Mouse (Mus musculus) adrenal gland, postnatal 25 days (tissue): ENCODE results near the gene Ctcfl. TPM values are rescaled to one million over a fixed set of nuclear protein-coding genes. Genes with fewer than 3 reads are reported as not detected.
"Not testable (repeated sequence)": the region's sequence is repeated elsewhere in the genome, so short reads cannot be mapped to it uniquely, and the experiment has no call there.

ENCODE experiments used
- DNase-seq: peaks from one replicate; pipeline ENCODE4 v3.0.0; 2021; ENCODE audit warnings: mixed read lengths
- total RNA-seq: library from RNA; stranded (reverse); gene quantifications from 2 replicates; pipeline ENCODE4 v1.2.3, GENCODE M21; 2021

The Ctcfl gene
- total RNA-seq, 1 experiment from 2014 or later, result 0.09 TPM

DNA sequence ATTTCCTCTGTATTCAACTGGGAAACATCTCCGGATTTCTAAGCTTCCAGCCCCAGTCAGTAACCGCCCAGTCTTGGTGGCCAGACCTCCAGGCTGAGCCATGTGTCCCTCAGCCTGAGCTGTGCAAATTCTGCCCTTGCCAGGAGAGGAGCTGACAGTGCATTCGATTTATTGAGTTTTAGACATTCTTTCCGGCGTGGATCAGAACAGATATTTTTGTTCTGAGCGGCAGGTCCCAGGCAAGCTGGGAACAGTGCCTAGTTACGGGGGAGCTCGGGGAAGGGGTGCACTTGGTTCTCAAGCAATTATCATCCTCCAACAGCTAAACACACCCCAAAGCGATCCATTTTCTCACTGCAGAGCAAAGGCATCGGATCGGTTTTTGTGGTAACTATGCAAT lies 24.3 kb upstream of the Ctcfl start:
- DNase-seq, result peak; percentile 26

DNA sequence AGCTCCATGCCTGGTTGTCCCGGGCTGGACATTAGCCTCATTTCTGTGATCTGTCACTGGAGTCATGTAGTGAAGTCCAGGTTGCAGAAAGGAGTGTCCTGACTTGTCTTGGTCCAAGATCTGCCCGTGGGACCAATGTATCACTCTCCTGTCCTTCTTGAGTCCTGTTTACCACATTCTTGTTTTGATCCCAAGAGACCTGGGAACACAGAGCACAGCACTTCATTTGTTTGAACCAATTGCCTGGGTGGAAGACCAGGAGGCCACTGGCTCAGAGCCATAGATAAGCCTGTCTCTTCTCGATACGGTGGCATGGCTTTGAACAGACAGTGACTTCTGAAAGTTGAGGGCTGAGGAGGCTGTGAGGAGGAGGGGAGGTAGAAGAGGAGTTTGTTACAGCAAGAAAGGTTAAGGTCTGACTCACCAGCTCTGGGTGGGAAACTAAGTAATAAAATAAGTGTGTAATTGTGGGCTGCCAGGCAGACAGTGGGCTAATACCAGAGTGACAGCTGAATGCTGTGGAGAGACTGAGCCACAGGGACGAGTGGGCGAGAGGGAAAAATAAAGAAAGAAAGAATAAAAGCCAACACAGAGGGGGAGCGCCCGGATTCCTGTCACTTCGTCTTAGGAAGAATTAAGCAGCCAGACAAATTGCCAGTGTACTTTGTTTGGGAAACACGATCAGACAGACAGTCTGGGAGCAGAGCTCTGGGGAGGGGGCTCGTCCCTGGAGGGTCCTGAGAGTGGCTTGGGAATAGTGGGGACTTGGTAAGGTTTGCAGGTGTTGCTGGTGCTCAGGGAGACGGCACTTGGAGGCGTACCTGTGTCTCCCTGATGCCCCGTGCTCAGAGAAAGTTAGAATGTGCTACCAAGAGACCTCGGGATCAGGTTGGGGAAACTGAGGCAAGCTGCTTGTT lies 19.3 kb upstream of the Ctcfl start:
- DNase-seq, result no peak

DNA sequence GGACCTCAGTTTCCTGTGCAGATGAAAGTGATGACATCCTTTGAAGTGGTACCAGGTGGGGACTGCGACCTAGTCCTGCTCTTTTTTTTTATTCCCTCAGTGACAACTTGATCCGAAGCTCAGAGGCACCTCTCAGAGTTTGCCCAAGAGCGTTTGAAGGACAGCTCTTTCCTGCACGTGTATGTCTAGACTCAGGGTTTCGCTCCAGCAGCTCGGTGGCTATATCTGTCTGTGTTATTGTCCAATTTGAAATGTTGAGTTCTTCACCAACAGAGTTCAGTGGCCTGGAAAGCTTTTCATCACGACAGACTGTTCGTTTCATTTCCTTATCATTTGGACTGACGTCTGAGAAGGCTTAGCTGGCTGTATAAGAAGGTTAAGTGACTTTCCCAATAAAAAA lies 15.4 kb upstream of the Ctcfl start:
- DNase-seq, result no peak

DNA sequence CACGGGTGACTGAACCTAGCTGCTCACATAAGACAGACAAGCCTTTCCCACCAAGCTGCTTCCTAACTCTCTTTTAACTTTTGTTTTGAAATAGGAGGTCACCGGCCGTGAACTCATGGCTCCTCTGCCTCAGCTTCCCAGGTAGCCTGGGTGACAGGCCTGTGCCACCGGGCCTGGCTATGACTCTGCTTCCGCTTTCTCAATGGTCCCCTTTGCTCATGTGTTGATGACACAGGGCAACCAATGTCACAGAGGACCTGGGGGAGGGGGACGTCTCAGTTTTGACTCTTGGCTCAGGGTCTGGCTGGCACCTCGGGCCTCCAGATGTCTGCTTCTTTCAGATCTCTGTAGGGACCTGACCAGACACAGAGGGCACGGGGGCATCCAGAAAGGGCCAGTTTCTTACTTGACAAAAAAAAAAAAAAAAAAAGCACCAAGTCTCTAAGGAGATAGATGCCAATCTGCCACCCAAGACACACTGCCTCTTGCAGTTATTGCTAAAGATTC lies 13.5 kb upstream of the Ctcfl start:
- DNase-seq, result peak; percentile 35

DNA sequence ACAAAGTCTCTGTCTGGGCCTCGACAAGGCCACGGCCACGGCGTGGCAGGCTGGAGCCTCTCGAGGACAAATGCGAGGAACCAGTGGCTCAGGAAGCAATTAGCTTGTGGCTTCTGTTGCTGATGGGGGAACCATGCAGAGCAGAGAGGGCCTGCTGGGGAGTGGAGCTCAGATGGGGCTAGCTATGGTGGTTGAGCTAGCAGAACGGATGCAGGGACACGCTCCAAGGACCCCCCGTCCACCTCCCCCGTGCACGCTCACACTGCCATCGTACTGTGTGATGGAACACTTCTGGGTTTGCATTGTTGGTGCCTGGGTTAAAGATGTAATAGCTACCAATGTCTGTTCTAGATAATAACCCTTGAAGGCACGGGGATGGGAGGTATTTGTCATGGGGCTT lies 12.9 kb upstream of the Ctcfl start:
- DNase-seq, result no peak

DNA sequence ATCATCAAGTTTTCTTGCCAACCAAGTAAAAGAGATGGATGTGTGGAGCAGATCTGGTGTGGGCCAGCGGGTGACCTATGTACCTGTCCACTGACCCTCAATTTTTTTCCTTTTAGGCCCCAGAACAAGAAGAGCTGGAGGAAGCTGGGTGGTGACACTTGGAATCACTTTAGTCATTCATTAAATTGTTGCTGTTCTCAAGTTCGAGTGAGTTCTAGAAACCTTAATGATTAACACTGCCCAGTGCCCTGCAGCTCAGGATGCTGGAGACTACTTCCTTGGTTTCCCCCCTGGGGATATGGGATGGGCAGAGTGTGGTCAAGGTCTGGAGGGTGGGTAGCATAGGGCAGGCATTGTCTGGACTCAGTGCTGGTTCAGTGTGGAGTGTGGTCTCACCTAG lies 9.8 kb upstream of the Ctcfl start:
- no peak for DNase-seq

DNA sequence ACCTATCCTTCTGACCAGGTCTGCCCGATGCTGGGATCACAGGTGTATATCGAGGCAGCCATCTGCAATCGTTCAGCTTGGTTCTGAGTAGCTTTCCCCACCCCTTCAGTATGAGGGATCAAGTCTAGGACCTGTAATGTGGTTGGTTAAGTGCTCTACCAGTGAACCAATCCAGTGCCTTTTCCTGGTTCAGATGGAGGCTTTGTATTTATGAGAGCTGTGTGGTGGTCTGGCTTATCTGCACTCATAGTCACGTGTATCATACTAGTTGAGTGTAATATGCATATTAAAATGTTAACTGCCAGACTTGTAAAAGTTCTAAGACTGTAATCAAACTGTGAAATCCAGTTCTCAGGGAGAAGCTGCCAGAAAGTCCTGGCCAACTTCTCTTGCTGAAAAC lies 7.1 kb upstream of the Ctcfl start:
- no peak for DNase-seq

DNA sequence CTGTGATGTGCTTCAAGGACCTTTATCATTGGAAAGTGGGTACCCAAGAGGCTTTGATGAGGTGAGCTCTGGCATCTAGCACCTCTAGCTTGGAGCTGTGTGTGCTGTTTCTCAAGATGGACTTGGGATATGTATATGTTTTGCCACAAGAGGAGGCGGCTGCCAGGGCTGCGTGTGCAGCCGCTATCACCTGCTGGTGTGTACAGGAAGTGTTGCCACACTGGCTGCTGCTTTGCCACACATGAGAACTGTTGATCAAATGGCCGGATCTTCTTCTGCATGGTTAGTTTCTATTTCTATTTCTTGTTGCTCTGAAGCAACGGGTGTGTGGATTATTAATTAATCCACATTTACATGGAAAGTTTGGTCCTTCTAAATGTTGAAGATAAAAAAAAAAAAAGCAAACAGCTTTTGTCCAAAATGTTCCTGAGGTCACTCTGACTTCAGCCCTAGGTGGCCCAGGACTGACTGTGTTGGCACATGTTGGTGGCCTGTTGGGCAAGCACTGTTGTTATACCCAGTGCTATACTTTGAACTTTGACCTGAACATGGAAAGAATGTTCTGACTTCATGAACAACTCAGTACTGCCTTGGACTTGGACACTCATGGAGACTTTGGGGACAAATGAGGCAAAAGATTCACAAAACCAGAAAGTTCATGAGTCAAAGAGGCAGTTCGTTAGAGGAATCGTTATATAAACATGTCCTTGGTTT lies 4.9 kb upstream of the Ctcfl start:
- DNase-seq, result no peak

DNA sequence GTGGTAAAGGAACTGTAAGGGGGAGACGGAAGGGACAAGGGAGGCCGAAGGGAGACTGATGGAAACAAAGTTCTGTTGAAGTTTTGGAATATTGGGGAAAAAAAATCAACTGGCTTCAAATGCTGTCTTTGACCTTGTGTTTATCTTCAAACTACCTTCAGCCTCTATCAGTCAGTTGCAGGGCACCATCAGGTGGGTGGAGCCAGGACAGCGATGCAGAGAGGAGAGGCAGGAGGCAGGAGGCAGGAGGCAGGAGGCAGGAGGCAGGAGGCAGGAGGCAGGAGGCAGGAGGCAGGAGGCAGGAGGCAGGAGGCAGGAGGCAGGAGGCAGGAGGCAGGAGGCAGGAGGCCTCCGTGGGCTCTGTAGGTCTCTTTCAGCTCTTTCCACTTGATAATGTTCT lies 792 bp upstream of the Ctcfl start:
- not testable (repeated sequence) for DNase-seq

DNA sequence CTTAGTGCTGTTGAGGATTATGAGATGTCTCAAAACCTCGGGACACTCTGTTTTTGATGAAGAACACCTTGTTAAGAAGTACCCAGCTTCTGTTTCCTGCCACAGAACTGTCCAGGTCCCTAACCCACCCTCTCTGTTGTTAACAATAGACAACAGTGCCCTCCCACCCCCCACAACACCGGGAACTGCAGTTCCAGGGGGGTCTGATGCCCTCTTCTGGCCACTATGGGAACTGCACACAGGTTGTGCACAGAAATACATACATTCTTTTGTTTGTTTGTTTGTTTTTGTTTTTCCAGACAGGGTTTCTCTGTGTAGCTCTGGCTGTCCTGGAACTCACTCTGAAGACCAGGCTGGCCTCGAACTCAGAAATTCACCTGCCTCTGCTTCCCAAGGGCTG lies 5.5 kb downstream of the Ctcfl start:
- DNase-seq, result not testable (repeated sequence)

DNA sequence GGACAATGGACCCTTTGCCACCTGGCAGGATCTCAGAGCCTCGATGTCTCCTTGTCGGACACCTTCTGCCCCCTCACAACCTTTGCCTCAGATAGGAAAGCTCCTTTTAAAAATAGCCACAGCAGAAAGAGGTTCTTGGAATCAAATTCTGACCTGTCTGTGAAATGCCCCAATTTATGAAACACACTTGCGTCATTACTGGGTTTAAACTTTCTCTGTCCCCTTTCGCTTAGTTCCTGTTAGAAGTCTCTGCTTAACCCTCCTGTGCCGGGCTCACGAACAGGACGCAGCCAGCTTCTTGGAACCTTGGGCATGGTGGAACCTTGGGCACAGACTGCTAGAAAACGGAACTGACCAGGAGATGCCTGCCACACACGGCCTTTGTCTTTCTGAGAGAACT lies 8.8 kb downstream of the Ctcfl start:
- DNase-seq, result no peak

DNA sequence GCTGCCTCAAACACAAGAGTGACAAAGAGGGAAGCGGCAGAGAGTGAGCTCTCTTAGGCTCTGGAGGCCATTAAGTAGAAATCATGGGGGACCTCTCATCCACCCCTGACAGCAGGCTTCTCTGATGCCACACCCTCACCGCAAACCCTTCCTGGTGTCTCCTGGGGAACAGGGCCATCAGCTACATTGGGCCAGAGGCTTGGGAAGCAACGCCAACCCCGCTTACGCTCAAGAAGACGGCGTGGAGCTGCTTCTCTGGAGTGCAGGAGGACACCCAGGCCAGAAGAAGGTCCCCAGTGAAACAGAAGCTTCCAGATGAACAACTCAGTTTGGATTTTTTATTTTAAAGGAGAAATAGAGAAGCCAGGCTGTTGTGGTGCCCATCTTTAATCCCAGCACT lies 9.8 kb downstream of the Ctcfl start:
- DNase-seq, result no peak

DNA sequence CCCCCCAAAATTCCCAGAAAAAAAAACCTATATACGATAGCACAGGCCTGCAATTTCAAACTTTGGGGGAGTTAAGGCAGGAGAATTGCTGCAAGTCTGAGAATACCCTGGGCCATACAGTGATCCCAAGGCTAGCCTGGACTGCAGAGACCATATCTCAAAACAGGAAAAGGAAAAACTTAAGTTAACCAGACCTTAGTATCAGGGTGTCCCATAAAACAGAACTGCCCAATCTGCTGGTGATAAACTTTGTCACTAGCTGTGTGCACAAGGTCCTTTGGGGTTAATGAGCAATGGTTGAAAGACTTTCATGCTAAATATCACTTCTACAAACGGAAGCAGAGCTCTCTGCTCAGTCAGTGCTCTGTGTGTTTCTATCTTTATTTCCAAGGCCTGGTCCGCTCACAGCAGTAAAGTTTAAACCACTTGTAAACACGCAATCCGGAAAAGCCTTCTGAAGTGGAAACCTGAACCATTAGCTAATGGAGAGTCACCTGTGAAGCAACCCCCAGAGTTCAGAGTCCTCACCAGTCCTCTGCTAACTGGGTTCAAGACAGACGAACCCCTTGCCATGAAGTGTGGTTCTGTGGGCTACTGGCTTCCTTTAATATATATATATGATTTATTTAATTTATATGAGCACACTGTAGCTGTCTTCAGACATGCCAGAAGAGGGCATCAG lies 10.7 kb downstream of the Ctcfl start:
- no peak for DNase-seq

DNA sequence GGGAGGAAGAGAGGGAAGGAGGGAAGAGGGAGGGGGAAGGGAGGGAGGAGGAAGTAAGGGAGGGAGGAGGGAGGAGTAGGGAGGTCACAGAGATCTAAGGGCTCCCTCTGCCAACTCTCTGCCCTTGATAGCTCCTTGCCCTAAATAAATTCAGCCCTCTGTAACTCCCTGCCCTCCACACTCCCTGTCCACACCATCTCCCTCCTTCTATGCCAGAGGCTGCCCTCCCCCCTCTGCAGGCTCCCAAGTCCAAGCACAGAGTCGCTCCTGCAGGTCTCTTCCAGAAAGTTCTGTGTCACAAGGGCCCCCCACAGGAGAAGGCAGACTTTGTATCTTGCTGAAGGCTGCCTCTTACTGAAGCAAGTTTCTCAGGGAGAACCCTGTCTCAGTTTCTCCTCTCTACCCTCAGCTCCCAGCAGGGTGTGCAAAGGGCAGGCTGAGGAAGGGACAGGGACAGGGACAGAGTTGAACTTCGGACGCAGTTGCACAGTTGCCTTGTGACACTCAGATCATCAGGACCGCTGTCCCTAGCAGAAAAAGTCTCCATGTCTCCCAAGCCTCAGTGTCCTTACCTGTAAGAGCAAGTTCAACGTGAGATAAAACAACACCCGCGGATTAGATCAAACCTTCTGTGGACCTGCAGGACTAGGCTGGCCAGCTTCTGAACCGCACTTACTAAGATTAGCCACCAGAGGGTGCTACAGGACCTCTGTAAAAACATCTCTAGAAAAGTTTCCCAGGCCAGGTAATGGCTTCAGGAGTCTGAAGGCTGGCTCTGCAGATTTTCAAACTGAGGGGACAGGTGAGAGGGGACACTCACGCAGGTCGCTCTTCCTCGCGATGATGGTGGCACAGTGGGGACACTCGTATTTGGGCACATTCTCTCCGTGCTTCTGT lies 12.2 kb downstream of the Ctcfl start:
- peak; percentile 32 for DNase-seq

DNA sequence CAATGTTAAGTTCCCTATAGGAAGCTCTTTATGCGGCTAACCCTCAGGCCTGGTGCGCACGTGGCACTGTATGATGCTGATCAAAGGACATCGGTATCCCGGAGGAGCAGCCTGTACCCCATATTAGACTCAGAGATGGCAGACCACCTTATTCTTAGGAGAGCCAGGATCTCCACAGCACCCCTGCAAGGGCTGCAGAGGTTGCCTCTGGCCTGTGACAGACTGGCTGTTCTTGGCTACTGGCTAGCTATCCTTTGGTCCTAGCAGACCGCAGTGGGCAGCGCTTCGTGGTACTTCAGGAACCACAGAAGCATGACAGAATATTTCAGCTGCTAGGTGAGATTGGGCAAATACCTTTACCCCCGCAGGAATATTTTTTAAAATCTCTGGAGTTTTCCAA lies 12.9 kb downstream of the Ctcfl start:
- DNase-seq, result no peak

DNA sequence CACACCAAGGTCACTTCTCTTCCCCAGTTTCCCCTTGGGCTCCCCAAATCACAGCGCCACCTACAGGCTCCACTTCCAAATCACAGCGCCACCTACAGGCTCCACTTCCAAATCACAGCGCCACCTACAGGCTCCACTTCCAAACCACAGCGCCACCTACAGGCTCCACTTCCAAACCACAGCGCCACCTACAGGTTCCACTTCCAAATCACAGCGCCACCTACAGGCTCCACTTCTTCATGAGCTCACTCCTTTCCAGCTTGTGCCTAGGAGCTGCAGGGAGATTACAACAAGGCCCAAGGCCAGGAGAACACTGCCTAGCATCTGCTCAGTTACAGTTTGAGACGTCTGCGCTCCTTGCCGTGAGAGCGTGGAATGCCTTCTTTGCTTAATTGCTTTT lies 22.0 kb downstream of the Ctcfl start:
- DNase-seq, result not testable (repeated sequence)

DNA sequence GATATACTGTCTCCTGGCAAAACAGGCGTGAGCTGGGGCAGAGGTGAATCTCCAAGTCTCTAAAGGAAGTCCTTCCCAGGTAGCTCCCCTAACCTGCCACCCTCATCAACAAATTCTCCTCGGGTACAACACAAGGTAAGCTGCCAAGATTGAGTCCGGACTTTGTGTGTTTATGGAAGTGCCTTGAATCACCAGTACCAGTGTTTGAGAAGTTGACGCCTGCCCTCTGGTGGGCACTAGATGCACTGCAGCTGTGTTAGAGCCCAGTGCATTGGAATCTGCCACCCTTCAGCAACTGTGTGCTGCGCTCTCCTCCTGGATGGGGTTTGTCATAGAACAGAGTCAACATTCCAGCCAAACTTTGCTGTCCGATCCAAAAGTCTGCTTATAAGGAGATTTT lies 29.9 kb downstream of the Ctcfl start:
- DNase-seq, result peak; percentile 80

DNA sequence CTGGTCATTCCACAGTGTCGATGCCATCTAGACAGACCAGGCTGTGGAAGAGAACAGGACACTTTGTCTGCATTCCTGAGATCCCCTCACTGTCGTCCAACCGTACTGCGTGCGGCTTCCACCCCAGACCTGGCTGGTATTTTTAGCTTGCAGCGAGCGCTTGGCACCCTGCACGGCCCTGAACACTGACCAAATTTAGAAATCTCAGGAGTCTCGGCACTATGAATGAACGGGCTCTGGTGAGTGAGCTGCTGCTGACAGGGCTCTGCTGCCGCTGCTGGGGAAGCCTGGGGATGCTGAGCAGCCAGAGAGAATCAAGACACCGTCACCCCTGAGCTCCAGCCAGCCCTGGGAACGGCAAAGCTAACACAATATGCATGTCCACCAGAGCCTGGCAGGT lies 31.9 kb downstream of the Ctcfl start:
- DNase-seq, result peak; percentile 26

DNA sequence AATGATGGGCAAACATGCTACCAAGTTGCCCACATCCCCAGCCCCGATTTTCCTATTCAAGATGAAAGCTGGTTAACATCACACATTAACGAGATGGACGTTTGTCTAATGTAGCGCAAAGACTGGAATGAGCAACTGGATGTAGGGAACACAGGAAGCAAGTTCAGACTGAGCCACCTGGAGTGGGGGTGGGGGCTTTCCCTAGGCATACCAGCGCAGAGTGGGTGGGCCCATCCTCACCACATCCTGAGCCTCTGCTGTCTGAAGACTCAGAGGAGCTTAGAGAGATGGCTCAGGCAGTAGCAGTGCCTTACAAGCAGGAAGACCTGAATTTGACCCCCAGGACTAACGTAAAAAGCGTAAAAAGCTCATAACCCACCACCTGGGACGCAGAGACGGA lies 33.6 kb downstream of the Ctcfl start:
- no peak for DNase-seq

DNA sequence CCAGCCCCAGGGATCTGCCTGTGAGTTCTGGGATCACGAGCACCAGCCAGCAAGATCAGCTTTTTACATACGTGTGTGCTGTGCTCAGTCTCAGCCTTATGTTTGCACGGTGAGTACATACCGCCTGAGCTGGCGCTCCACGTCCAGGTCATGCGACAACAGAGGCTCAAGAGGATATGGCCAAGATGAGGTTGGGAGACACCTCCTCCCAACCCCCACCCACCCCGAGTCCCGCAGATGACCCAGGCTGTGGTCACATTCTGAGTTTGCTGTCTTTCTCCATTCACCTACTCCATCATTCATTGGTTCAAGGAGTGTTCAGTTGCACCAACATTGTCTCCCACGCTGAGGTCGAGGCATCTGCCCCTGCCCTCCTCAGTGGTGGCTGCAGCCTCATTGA lies 34.5 kb downstream of the Ctcfl start:
- DNase-seq, result no peak

DNA sequence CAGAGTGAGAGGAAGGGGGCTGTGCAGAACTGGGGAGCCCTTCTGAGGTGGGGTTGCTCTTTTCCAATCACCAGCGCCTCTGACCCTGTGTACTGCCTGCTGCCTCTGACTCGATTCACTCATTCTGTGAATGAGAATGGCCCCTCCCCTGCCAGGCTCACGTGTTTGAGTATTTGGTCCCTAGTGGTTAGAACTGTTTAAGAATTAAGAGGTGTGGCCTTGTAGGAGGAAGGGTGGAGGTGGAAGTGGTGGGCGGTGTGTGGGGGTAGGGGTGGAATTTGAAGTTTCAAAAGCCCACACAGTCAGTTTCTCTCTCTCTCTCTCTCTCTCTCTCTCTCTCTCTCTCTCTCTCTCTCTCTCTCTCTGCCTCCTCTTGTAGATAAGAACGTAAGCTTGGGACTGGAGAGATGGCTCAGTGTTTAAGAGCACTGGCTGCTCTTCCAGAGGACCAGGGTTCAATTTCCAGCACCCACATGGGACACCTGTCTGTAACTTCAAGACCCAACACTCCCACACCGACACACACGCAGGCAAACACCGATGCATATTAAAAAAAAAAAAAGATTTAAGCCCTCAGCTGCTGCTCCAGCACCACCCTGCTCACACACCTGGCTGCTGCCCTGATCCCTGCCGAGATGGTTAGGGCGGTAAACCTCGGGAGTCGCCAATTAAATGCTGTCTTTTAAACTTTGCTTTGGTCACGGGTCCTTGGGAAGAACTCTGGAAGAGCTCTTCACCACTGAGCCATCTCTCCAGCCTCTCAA lies 35.4 kb downstream of the Ctcfl start:
- no peak for DNase-seq
